Mouse (Mus musculus) liver, adult (tissue): ENCODE data around the gene Calm5.

Source experiments
- GATA4 ChIP-seq: IDR thresholded peaks from 2 replicates; pipeline ENCODE4 v1.6.1; 2014; ENCODE audit warnings: mild to moderate bottlenecking, low read length; ENCODE audit not compliant: insufficient replicate concordance

Calm5 gene

GRCm38 (mm10) chr13:3893126-3893734 is 39.3 kb downstream of the Calm5 start:
- peak; percentile 81; the same call in 1 of the 2 replicates for TF ChIP-seq GATA4

GRCm38 (mm10) chr13:3894549-3894948 is 40.6 kb downstream of the Calm5 start:
- TF ChIP-seq GATA4: no peak

GRCm38 (mm10) chr13:3895397-3895980 is 41.5 kb downstream of the Calm5 start:
- TF ChIP-seq GATA4: no peak

GRCm38 (mm10) chr13:3896032-3896431 is 42.1 kb downstream of the Calm5 start:
- no peak for TF ChIP-seq GATA4

- no peak for TF ChIP-seq GATA4
Measured at GRCm38 (mm10) chr13:3896913-3897312, 42.9 kb downstream of the Calm5 start.

GRCm38 (mm10) chr13:3899301-3899700 is 45.3 kb downstream of the Calm5 start:
- TF ChIP-seq GATA4: no peak
